Mouse (Mus musculus) lung, embryonic 15.5 days (tissue): ENCODE measurements around the gene Atoh7. TPM values are rescaled to one million over a fixed set of nuclear protein-coding genes. Genes with fewer than 3 reads are reported as not detected.
A peak's percentile ranks its signal among the peaks of the same experiment; 100 is the strongest.

Experiments used
- ATAC-seq: fragments of 200-750 bp; cut with Nextera tagmentation; 2 replicates; pipeline ENCODE4 v1.8.0; 2017; ENCODE audit warnings: moderate number of reproducible peaks, borderline replicate concordance; ENCODE audit not compliant: low FRiP score, low TSS enrichment; ENCODE audit errors: extremely low read depth
- H3K27ac ChIP-seq: fragments of 300-500 bp; sonication (generic); 2 replicates; pipeline ENCODE4 v1.5.1; 2015; ENCODE audit warnings: moderate library complexity, mild to moderate bottlenecking, inconsistent platforms
- H3K27me3 ChIP-seq: fragments of 300-500 bp; sonication (generic); 2 replicates; pipeline ENCODE4 v1.6.1; 2015; ENCODE audit warnings: inconsistent platforms
- H3K36me3 ChIP-seq: fragments of 300-500 bp; sonication (generic); 2 replicates; pipeline ENCODE4 v1.6.1; 2015; ENCODE audit warnings: inconsistent platforms
- H3K4me1 ChIP-seq: fragments of 300-500 bp; sonication (generic); 2 replicates; pipeline ENCODE4 v1.6.1; 2015; ENCODE audit warnings: inconsistent platforms
- H3K4me2 ChIP-seq: fragments of 300-500 bp; sonication (generic); 2 replicates; pipeline ENCODE4 v1.6.1; 2015; ENCODE audit warnings: inconsistent platforms, mild to moderate bottlenecking, moderate library complexity
- H3K4me3 ChIP-seq: fragments of 300-500 bp; sonication (generic); 2 replicates; pipeline ENCODE4 v1.5.1; 2015; ENCODE audit warnings: mild to moderate bottlenecking, inconsistent platforms
- H3K9ac ChIP-seq: fragments of 300-500 bp; sonication (generic); 2 replicates; pipeline ENCODE4 v1.6.1; 2015; ENCODE audit warnings: inconsistent platforms
- H3K9me3 ChIP-seq: fragments of 300-500 bp; sonication (generic); 2 replicates; pipeline ENCODE4 v1.6.1; 2016; ENCODE audit warnings: inconsistent platforms
- WGBS: fragments of 180-500 bp; shearing (Covaris S2); methylation state at CpG from one replicate; pipeline ENCODE4 v1.1.7; 2015; 5-methylcytosine and 5-hydroxymethylcytosine counted together
- polyA plus RNA-seq: library from polyadenylated mRNA; unstranded; fragments of >200 nt; fragmentation: Nextera tagmentation; extraction: Ambion mirVana; gene quantifications from 2 replicates; pipeline ENCODE4 v1.2.1, GENCODE M21; 2015

Atoh7 gene
- polyA plus RNA-seq, 1 experiment from 2014 or later, result not detected

- WGBS, result 74% methylated on average over 9 of the region's 9 CpGs
- H3K27ac ChIP-seq, result no peak overlapping the region
Observed at GRCm38 (mm10) chr10:63064516-63064915, 34.9 kb upstream of the Atoh7 start.

GRCm38 (mm10) chr10:63065561-63065960 is 33.9 kb upstream of the Atoh7 start:
- Histone ChIP-seq H3K4me3 (no peak overlapping the region), H3K36me3 (no peaks in the 10 kb centered on the region), H3K4me2 (no peak overlapping the region), H3K9me3 (no peaks in the 10 kb centered on the region), H3K4me1 (no peaks in the 10 kb centered on the region), H3K9ac (no peak overlapping the region), H3K27me3 (no peaks in the 10 kb centered on the region), H3K27ac (no peak overlapping the region)
- ATAC-seq, result no peak
- WGBS, result 61% methylated on average over 8 of the region's 8 CpGs

More at GRCm38 (mm10) chr10:63064516-63064915, 34.9 kb upstream of the Atoh7 start:
- no peak overlapping the region for H3K4me2 ChIP-seq
- H3K36me3 ChIP-seq, result no peaks in the 10 kb centered on the region
- no peak overlapping the region for H3K9ac ChIP-seq
- H3K4me1 ChIP-seq, result no peaks in the 10 kb centered on the region
- H3K4me3 ChIP-seq, result no peak overlapping the region
- no peaks in the 10 kb centered on the region for H3K27me3 ChIP-seq
- ATAC-seq, result no peak
- H3K9me3 ChIP-seq, result no peaks in the 10 kb centered on the region

GRCm38 (mm10) chr10:63065988-63066387 is 33.5 kb upstream of the Atoh7 start:
- WGBS, result 9% methylated on average over 5 of the region's 5 CpGs
- H3K4me2 ChIP-seq, result no peak overlapping the region
- H3K4me3 ChIP-seq, result no peak overlapping the region
- H3K27me3 ChIP-seq, result no peaks in the 10 kb centered on the region
- no peak for ATAC-seq
- no peaks in the 10 kb centered on the region for H3K36me3 ChIP-seq
- no peaks in the 10 kb centered on the region for H3K9me3 ChIP-seq
- H3K27ac ChIP-seq, result no peak overlapping the region
- H3K9ac ChIP-seq, result no peak overlapping the region
- H3K4me1 ChIP-seq, result no peaks in the 10 kb centered on the region

- H3K4me3 ChIP-seq, result no peak overlapping the region
- H3K9ac ChIP-seq, result no peak overlapping the region
- H3K4me2 ChIP-seq, result no peak overlapping the region
- no peaks in the 10 kb centered on the region for H3K36me3 ChIP-seq
- no peaks in the 10 kb centered on the region for H3K27me3 ChIP-seq
- no peak overlapping the region for H3K27ac ChIP-seq
- ATAC-seq, result no peak
- WGBS, result 75% methylated on average over 10 of the region's 10 CpGs
- H3K4me1 ChIP-seq, result 0 out of 2 replicates have a peak, but pooled peaks cover 4% of the 10 kb centered on the region
- no peaks in the 10 kb centered on the region for H3K9me3 ChIP-seq
Observed at GRCm38 (mm10) chr10:63086304-63086703, 13.1 kb upstream of the Atoh7 start.

GRCm38 (mm10) chr10:63089103-63089757 is 10.2 kb upstream of the Atoh7 start:
- Histone ChIP-seq H3K4me3 (peak overlapping the region; percentile 26; the same call in 1 of the 2 replicates), H3K36me3 (no peaks in the 10 kb centered on the region), H3K4me2 (peak overlapping the region; percentile 54), H3K9me3 (no peaks in the 10 kb centered on the region), H3K4me1 (0 out of 2 replicates have a peak, but pooled peaks cover 4% of the 10 kb centered on the region), H3K9ac (no peak overlapping the region), H3K27ac (no peak overlapping the region), H3K27me3 (no peaks in the 10 kb centered on the region)
- no peak for ATAC-seq
- WGBS, result 51% methylated on average over 8 of the region's 8 CpGs

- WGBS, result 6% methylated on average over 26 of the region's 26 CpGs
- 0 out of 2 replicates have a peak, but pooled peaks cover 4% of the 10 kb centered on the region for H3K4me1 ChIP-seq
- peak overlapping the region; percentile 26 for H3K4me3 ChIP-seq
- peak overlapping the region; percentile 54 for H3K4me2 ChIP-seq
- no peak overlapping the region; the same call in 1 of the 2 replicates for H3K9ac ChIP-seq
- no peaks in the 10 kb centered on the region for H3K27me3 ChIP-seq
- H3K36me3 ChIP-seq, result no peaks in the 10 kb centered on the region
- H3K9me3 ChIP-seq, result no peaks in the 10 kb centered on the region
- no peak for ATAC-seq
- H3K27ac ChIP-seq, result no peak overlapping the region
Observed at GRCm38 (mm10) chr10:63089758-63090571, 9.5 kb upstream of the Atoh7 start.

- H3K9ac ChIP-seq, result no peak overlapping the region
- WGBS, result 62% methylated on average over 7 of the region's 7 CpGs
- H3K27ac ChIP-seq, result no peak overlapping the region
- no peaks in the 10 kb centered on the region for H3K36me3 ChIP-seq
- no peaks in the 10 kb centered on the region for H3K27me3 ChIP-seq
- no peak overlapping the region for H3K4me2 ChIP-seq
- 0 out of 2 replicates have a peak, but pooled peaks cover 4% of the 10 kb centered on the region for H3K4me1 ChIP-seq
- ATAC-seq, result no peak
- no peak overlapping the region for H3K4me3 ChIP-seq
- H3K9me3 ChIP-seq, result no peaks in the 10 kb centered on the region
Observed at GRCm38 (mm10) chr10:63091915-63092314, 7.5 kb upstream of the Atoh7 start.

GRCm38 (mm10) chr10:63092616-63093550 is 6.6 kb upstream of the Atoh7 start:
- H3K9me3 ChIP-seq, result no peaks in the 10 kb centered on the region
- no peak overlapping the region for H3K4me3 ChIP-seq
- H3K36me3 ChIP-seq, result no peaks in the 10 kb centered on the region
- ATAC-seq, result no peak
- peaks cover 5% of the 10 kb centered on the region; the same call in 1 of the 2 replicates for H3K27me3 ChIP-seq
- 59% methylated on average over 10 of the region's 10 CpGs for WGBS
- 0 out of 2 replicates have a peak, but pooled peaks cover 4% of the 10 kb centered on the region for H3K4me1 ChIP-seq
- H3K4me2 ChIP-seq, result no peak overlapping the region
- H3K27ac ChIP-seq, result no peak overlapping the region
- H3K9ac ChIP-seq, result no peak overlapping the region

GRCm38 (mm10) chr10:63096757-63097156 is 2.7 kb upstream of the Atoh7 start:
- H3K36me3 ChIP-seq, result no peaks in the 10 kb centered on the region
- H3K27me3 ChIP-seq, result peaks cover 44% of the 10 kb centered on the region
- H3K27ac ChIP-seq, result no peak overlapping the region
- H3K4me3 ChIP-seq, result no peak overlapping the region
- 59% methylated on average over 2 of the region's 2 CpGs for WGBS
- ATAC-seq, result no peak
- H3K4me2 ChIP-seq, result no peak overlapping the region
- H3K9me3 ChIP-seq, result no peaks in the 10 kb centered on the region
- peaks cover 5% of the 10 kb centered on the region for H3K4me1 ChIP-seq
- no peak overlapping the region for H3K9ac ChIP-seq

- peaks cover 47% of the 10 kb centered on the region for H3K27me3 ChIP-seq
- no peak for ATAC-seq
- WGBS, result 60% methylated on average over 12 of the region's 12 CpGs
- H3K4me1 ChIP-seq, result peaks cover 5% of the 10 kb centered on the region
- no peak overlapping the region for H3K4me3 ChIP-seq
- H3K4me2 ChIP-seq, result no peak overlapping the region
- H3K36me3 ChIP-seq, result no peaks in the 10 kb centered on the region
- H3K9ac ChIP-seq, result no peak overlapping the region
- H3K27ac ChIP-seq, result no peak overlapping the region
- H3K9me3 ChIP-seq, result no peaks in the 10 kb centered on the region
Observed at GRCm38 (mm10) chr10:63098191-63098590, 1.3 kb upstream of the Atoh7 start.

- H3K27ac ChIP-seq, result no peak overlapping the region
- peak overlapping the region; percentile 97 for H3K4me2 ChIP-seq
- peak; percentile 90 for ATAC-seq
- peaks cover 47% of the 10 kb centered on the region for H3K27me3 ChIP-seq
- H3K9me3 ChIP-seq, result no peaks in the 10 kb centered on the region
- H3K4me1 ChIP-seq, result peaks cover 5% of the 10 kb centered on the region
- H3K9ac ChIP-seq, result peak overlapping the region; percentile 43
- no peaks in the 10 kb centered on the region for H3K36me3 ChIP-seq
- WGBS, result under 1% methylated on average over 62 of the region's 62 CpGs
- H3K4me3 ChIP-seq, result peak overlapping the region; percentile 53
Observed at GRCm38 (mm10) chr10:63099941-63100562, 601 bp downstream of the Atoh7 start.
